Mouse (Mus musculus) left cerebral cortex, postnatal 10 days (tissue): ENCODE measurements around the gene Chst1. TPM values are rescaled to one million over a fixed set of nuclear protein-coding genes. Genes with fewer than 3 reads are reported as not detected.

Experiments
- DNase-seq, 2 experiments: peaks; one replicate each; pipeline ENCODE4 v3.0.0; 2021 to 2022; ENCODE audit warnings: low spot score in 2 of 2, mixed read lengths in 1 of 2; ENCODE audit errors: extremely low spot score in 1 of 2
- intact Hi-C: fragments of 180-260 bp; cut with DNase I; formaldehyde crosslinking; loops from one replicate; pipeline ENCODE4 v1.15.1; 2025
- total RNA-seq, 2 experiments: library from RNA; stranded (reverse); gene quantifications; 2 replicates each; pipeline ENCODE4 v1.2.3; 2021

The Chst1 gene
- total RNA-seq, 2 experiments from 2014 or later, result 154 to 161 TPM

- peak in 1 of 2 experiments; percentile 14 for DNase-seq
- intact Hi-C loops, result loop anchor here (5.0 kb wide), 2 partner anchors 85 to 205 kb away; no protein-coding TSS in a partner anchor
Observed at GRCm38 (mm10) chr2:92607592-92607991, 8.1 kb downstream of the Chst1 start.

DNA sequence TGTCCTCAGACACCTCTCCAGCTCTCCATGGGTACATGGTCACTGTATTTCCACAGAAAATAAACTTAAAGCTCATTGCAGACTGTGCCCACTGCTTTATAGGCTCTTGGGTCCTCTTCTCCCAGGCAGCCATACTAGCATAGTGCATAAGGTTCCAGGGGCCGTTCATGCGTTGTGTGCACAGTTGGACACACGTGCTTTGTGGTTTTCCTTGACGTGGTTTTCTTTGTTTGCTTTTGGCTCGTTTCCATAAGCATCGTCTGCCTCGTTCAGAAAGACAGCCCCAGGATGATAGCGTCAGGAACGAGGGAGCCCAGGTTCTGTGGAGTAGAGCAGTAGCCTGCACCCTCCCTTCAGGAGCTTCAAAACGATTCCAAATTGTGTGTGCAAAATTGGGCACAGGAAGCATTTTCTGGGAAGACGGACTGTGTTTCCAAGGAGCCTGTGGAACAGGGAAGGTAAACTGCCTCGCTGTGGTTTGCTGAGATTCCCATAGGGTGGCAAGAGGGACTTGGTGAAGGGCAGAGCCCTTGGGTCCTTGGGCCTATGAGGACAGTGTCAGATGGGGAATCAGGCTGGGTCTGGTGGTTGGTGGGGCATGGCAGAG lies 8.6 kb downstream of the Chst1 start:
- DNase-seq, result peak in 1 of 2 experiments; percentile 22
- intact Hi-C loops, result loop anchor here (5.0 kb wide), 2 partner anchors 84 to 204 kb away; no protein-coding TSS in a partner anchor

DNA sequence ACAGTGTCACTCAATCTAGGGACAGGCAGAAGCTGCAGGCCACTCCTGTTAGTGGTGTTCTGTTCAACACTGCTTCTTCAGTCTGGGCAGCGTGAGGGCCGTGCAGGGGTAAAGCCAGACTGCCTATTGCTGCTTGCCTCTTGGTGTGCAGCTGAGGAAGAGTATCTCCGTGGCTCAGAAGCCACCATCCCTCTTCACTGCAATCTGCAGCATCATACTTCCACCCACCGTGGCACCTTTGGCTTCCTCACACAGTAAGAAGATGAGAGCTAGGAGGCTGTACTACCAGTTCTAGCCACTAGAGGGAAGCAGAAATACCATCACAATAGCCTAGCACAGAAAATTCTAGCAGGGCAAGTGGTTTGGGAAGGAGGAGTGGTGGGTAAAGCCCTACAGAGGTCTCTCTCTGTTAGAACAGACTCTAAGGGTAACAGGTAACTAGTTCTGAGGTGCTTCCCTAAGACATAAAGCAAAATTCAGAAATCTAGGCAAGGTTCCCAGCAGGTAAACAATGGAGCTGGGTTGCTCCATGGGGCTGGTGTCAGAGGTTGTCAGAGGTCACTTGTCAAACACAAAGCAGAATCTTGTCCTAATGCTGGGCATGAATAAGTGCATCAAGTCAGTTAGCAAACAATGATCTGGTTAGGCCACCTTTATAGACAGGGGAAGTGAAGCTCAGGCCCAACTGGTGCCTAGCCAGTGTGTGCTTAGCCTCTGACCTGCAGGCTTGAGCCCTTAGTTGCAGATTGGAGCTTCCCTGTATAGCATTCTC lies 9.5 kb downstream of the Chst1 start:
- DNase-seq, result peak; percentile 61 to 79
- intact Hi-C loops, result loop anchor here (5.0 kb wide), 2 partner anchors 83 to 203 kb away; no protein-coding TSS in a partner anchor

DNA sequence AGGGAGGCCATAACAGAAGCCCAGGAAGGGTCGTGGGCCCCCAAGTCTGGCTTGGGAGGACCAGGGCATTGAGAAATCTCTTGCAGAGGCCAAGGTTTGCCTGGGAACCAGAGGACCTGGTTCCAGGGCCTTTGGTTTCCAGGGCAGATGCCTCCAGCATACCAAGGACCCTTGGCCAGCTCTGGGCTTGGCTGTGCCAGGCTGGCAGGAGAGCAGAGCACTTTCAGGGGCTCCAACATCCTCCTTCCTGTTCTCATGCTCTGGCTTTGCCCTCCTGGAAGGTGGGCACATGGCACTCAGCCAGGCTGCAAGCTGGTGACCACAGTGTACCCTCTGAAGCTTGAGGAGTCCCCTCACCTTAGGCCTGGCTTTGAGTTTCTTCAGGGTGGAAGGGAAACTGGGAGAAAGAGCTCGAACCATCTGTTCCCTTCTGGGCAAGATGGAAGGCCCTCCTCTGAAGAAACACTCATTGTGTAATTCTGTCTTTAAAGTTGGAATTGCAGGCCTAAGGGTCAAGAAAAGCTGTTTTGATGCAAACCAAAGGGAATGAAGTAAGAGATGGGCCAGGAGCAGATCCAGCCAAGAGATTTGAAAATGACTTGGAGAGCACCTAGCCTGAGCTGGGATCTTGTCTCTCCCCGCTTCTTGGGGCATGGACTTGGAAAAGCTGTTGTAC lies 10.3 kb downstream of the Chst1 start:
- intact Hi-C loops, result loop anchor here (5.0 kb wide), 2 partner anchors 82 to 202 kb away; no protein-coding TSS in a partner anchor
- peak; percentile 58 to 63 for DNase-seq

DNA sequence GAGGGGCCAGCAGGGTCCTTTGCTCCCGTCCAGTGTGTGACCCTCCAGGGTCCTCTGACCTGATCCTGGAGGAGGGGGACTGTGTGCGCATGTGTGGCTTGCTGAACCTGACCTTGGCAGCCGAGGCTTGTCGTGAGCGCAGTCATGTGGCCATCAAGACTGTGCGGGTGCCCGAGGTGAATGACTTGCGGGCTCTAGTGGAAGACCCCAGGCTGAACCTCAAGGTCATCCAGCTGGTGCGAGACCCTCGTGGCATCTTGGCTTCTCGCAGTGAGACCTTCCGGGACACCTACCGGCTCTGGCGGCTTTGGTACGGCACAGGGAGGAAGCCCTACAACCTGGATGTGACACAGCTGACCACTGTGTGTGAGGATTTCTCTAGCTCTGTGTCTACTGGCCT lies 14.1 kb downstream of the Chst1 start:
- intact Hi-C loops, result no loop called here
- DNase-seq, result no peak

GRCm38 (mm10) chr2:92614106-92614505 lies 14.6 kb downstream of the Chst1 start:
- intact Hi-C loops, result no loop called here
- DNase-seq, result no peak

- DNase-seq, result no peak
- intact Hi-C loops, result no loop called here
Observed at GRCm38 (mm10) chr2:92617077-92617756, 17.7 kb downstream of the Chst1 start.

- intact Hi-C loops, result no loop called here
- DNase-seq, result no peak
Observed at GRCm38 (mm10) chr2:92618016-92618415, 18.5 kb downstream of the Chst1 start.

DNA sequence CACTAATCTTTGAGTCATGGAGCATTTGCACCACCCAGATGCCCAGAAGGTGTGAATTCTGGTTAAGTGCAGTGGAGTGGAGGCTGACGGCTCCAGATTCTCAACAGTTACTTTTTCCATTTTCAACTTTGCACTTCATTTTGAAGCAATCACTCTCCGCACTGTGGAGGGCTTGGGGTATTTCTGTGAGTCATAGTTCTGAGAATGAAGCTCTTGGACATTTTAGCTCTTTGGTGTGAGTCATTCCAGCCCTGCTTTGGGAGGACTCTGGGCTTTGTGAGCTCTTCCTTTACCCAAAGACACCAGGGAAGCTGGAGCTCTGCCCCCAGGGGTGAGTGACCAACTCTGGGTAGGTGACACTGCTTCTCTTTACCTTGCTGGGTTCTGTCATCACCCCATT lies 28.1 kb downstream of the Chst1 start:
- intact Hi-C loops, result no loop called here
- no peak for DNase-seq

GRCm38 (mm10) chr2:92630799-92631198 lies 31.3 kb downstream of the Chst1 start:
- DNase-seq, result no peak
- intact Hi-C loops, result no loop called here

- DNase-seq, result no peak
- intact Hi-C loops, result no loop called here
Observed at GRCm38 (mm10) chr2:92632027-92632426, 32.5 kb downstream of the Chst1 start.

DNA sequence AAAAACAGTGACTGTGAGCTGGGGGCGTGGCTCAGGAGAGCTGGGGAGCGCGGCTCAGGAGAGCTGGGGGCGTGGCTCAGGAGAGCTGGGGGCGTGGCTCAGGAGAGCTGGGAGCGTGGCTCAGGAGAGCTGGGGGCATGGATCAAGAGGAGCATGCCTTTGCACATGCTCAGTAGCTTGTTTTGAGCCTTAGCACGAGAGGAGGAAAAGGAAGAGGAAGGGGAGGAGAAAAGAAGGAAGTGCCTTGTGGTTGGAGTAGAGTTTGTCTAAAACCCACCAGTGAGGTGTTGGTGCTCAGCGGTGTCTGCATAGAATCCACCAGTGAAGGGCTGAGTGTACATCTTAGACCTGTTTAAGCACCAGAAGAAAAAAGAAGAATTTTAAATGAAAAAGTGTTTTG lies 41.0 kb downstream of the Chst1 start:
- no peak for DNase-seq
- intact Hi-C loops, result no loop called here

DNA sequence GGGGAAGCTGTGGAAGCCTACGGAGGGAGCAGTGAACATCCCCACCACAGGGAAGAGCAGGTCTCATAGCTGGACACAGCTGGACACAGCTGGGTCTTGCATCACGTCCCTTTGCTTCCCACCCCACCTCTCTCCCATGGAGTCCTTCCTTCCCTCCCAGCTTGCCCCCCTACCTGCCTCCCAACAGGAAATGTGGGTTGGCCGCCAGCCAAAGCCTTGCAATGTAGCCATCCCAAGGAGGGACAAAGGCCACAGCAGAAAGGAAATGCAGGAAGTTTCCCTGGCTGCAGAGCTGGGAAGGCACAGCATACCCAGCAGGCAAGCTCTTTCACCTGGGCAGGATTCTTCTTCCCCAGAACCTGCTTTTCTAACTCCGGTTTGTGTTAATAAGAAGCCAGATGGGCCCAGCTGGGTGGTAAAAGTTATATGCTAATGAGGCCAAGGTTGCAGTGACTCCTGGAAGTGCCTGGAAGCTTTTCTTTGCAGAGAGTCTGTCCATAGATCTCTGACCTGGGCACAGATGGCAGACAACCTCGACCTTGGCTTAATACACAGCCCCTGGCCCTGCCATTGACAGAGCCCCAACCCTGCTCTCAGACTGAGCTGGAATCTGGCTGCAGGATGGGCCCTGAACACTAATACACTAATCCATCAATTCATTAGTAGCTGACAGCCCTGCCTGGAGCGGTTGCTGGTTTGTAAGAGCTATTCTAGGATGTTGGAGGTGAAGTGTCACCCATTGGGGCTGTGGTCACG lies 46.0 kb downstream of the Chst1 start:
- intact Hi-C loops, result no loop called here
- peak in 1 of 2 experiments; percentile 83 for DNase-seq

DNA sequence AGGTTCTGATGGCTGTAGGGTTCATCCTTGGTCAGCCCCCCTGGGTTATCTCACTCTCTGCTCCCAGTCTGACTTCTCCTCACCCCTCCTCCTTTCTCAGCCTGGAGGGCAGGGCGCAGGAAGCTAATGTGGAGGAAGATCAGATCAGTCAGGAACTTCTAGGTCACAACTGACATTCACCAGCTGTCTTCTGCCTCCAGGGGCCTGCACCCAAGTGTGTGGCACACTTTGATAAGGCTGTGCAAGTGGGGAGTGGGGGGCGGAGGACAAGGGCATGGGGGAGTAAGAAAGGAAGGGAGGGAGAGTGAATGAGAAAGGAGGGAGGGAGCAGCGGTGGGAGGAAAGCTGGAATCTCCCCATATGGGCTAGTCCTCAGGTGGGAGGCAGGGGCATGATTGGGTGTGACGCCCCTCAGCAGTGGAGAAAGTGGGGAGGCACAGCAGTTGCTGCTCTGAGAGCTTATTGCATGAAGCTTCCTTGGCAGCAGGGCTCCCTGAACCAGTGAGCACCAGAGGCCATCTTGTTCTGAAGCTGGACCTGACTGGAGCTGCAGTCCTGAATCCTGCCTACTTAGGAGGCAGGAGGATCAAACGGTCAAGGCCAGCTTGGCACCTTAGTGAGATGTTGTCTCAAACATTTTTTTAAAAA lies 49.8 kb downstream of the Chst1 start:
- no peak for DNase-seq
- intact Hi-C loops, result no loop called here

DNA sequence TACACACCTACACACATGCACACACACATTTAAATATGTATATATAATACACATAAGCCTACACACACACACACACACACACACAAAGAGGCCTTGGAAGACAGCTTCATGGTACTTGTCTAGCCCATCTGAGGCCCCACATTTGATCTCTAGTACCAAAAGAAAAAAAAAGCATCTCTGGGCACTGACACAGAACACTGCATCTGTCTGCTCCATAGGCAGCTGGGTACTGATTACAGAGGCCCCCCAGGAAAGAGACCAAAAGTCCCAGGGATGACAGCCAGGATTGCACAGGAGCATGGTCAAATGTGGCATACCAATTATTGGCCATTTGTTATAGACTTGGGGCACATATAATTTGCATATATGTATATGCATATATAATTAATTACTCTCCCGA lies 50.9 kb downstream of the Chst1 start:
- intact Hi-C loops, result no loop called here
- no peak for DNase-seq

GRCm38 (mm10) chr2:92651294-92651816 lies 51.8 kb downstream of the Chst1 start:
- intact Hi-C loops, result no loop called here
- DNase-seq, result no peak

DNA sequence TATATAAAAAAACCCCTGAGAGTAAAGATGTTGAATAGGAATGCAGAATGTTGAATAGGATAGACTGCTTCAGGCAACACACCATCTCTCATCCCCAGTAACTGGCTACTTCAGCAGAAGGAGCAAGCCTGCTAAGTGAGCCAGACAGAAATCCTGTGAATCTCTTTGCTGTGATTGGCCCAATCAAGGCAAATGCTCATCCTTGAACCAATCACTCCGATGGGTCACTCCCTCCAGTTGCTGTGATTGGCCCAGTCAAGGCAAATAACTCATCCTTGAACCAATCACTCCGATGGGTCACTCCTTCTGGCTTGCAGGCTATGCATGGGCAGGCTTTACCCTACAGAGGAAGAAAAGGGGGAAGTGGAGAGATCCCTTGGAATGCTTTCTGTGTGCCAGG lies 57.7 kb downstream of the Chst1 start:
- no peak for DNase-seq
- intact Hi-C loops, result no loop called here
